Mouse (Mus musculus) lung, embryonic 14.5 days (tissue): Measurements from ENCODE around the gene Dpep2nb. TPM values are rescaled to one million over a fixed set of nuclear protein-coding genes. Genes with fewer than 3 reads are reported as not detected.
A peak's percentile ranks its signal among the peaks of the same experiment; 100 is the strongest.

Experiments used
- ATAC-seq: fragments of 200-750 bp; cut with Nextera tagmentation; 2 replicates; pipeline ENCODE4 v1.8.0; 2017; ENCODE audit warnings: mild to moderate bottlenecking, moderate TSS enrichment, moderate library complexity; ENCODE audit not compliant: insufficient read depth
- DNase-seq: peaks from one replicate; pipeline ENCODE4 v3.0.0-alpha.2; 2015
- H3K27ac ChIP-seq: fragments of 300-500 bp; sonication (generic); 2 replicates; pipeline ENCODE4 v1.5.1; 2014; ENCODE audit warnings: low read depth, mild to moderate bottlenecking, moderate library complexity
- H3K27me3 ChIP-seq: fragments of 300-500 bp; sonication (generic); 2 replicates; pipeline ENCODE4 v1.6.1; 2014; ENCODE audit warnings: low read length, control low read depth; ENCODE audit not compliant: insufficient read depth
- H3K36me3 ChIP-seq: fragments of 300-500 bp; sonication (generic); 2 replicates; pipeline ENCODE4 v1.6.1; 2014; ENCODE audit warnings: control low read depth; ENCODE audit not compliant: insufficient read depth
- H3K4me1 ChIP-seq: fragments of 300-500 bp; sonication (generic); 2 replicates; pipeline ENCODE4 v1.6.1; 2014; ENCODE audit warnings: antibody characterized with exemption, control low read depth; ENCODE audit not compliant: insufficient read depth
- H3K4me2 ChIP-seq: fragments of 300-500 bp; sonication (generic); 2 replicates; pipeline ENCODE4 v1.6.1; 2014; ENCODE audit warnings: mild to moderate bottlenecking
- H3K4me3 ChIP-seq: fragments of 300-500 bp; sonication (generic); 2 replicates; pipeline ENCODE4 v1.5.1; 2014; ENCODE audit warnings: low read depth, low read length
- H3K9ac ChIP-seq: fragments of 300-500 bp; sonication (generic); 2 replicates; pipeline ENCODE4 v1.6.1; 2014
- H3K9me3 ChIP-seq: fragments of 300-500 bp; sonication (generic); 2 replicates; pipeline ENCODE4 v1.6.1; 2016; ENCODE audit warnings: low read depth, low read length, control low read depth
- CTCF ChIP-seq: IDR thresholded peaks from 2 replicates; pipeline ENCODE4 v1.5.1; 2016; ENCODE audit warnings: antibody characterized with exemption, low read depth
- WGBS: fragments of 180-500 bp; shearing (Covaris S2); extraction: QIAGEN DNeasy Blood & Tissue Kit; methylation state at CpG from one replicate; pipeline ENCODE4 v1.1.7; 2014; 5-methylcytosine and 5-hydroxymethylcytosine counted together
- polyA plus RNA-seq: library from polyadenylated mRNA; unstranded; fragments of >200 nt; fragmentation: Nextera tagmentation; extraction: Ambion mirVana; gene quantifications from 2 replicates; pipeline ENCODE4 v1.2.1, GENCODE M21; 2014

The Dpep2nb gene
- polyA plus RNA-seq, 1 experiment from 2014 or later, result not detected

GRCm38 (mm10) chr8:105975363-105975762 lies 30.4 kb downstream of the Dpep2nb start:
- Histone ChIP-seq H3K4me2 (no peak overlapping the region), H3K36me3 (no peaks in the 10 kb centered on the region), H3K27ac (no peak overlapping the region), H3K4me3 (no peak overlapping the region), H3K9ac (no peak overlapping the region), H3K9me3 (no peaks in the 10 kb centered on the region), H3K27me3 (no peaks in the 10 kb centered on the region), H3K4me1 (no peaks in the 10 kb centered on the region)
- DNase-seq (no peak), ATAC-seq (no peak)
- TF ChIP-seq CTCF, result no peak
- WGBS, result 62% methylated on average over 7 of the region's 7 CpGs

GRCm38 (mm10) chr8:105971019-105971720 lies 34.6 kb downstream of the Dpep2nb start:
- Histone ChIP-seq H3K27ac (no peak overlapping the region), H3K9ac (no peak overlapping the region), H3K27me3 (no peaks in the 10 kb centered on the region), H3K36me3 (no peaks in the 10 kb centered on the region), H3K4me3 (no peak overlapping the region), H3K9me3 (no peaks in the 10 kb centered on the region), H3K4me1 (peaks cover 6% of the 10 kb centered on the region; the same call in 1 of the 2 replicates), H3K4me2 (no peak overlapping the region)
- DNase-seq (no peak), ATAC-seq (no peak)
- 74% methylated on average over 8 of the region's 8 CpGs for WGBS
- TF ChIP-seq CTCF, result no peak

GRCm38 (mm10) chr8:105969367-105969766 lies 36.4 kb downstream of the Dpep2nb start:
- TF ChIP-seq CTCF, result no peak
- ATAC-seq (no peak), DNase-seq (no peak)
- H3K27me3 ChIP-seq, result no peaks in the 10 kb centered on the region
- H3K36me3 ChIP-seq, result no peaks in the 10 kb centered on the region
- H3K4me1 ChIP-seq, result peaks cover 8% of the 10 kb centered on the region; the same call in 1 of the 2 replicates
- H3K9ac ChIP-seq, result no peak overlapping the region
- no peaks in the 10 kb centered on the region for H3K9me3 ChIP-seq
- no peak overlapping the region for H3K27ac ChIP-seq
- no peak overlapping the region for H3K4me2 ChIP-seq
- 70% methylated on average over 1 of the region's 1 CpGs for WGBS
- H3K4me3 ChIP-seq, result no peak overlapping the region

- peak overlapping the region; percentile 78 for H3K4me2 ChIP-seq
- peak overlapping the region; percentile 80 for H3K4me3 ChIP-seq
- peak overlapping the region; percentile 16; the same call in 1 of the 2 replicates for H3K9ac ChIP-seq
- H3K27me3 ChIP-seq, result no peaks in the 10 kb centered on the region
- no peak for TF ChIP-seq CTCF
- ATAC-seq (peak; percentile 71), DNase-seq (peak; percentile 87)
- 5% methylated on average over 19 of the region's 19 CpGs for WGBS
- 0 out of 2 replicates have a peak, but pooled peaks cover 4% of the 10 kb centered on the region for H3K36me3 ChIP-seq
- H3K4me1 ChIP-seq, result peaks cover 9% of the 10 kb centered on the region; the same call in 1 of the 2 replicates
- no peaks in the 10 kb centered on the region for H3K9me3 ChIP-seq
- peak overlapping the region; percentile 77 for H3K27ac ChIP-seq
Measured at GRCm38 (mm10) chr8:105966692-105967311, 39.0 kb downstream of the Dpep2nb start.

- H3K9me3 ChIP-seq, result no peaks in the 10 kb centered on the region
- H3K27me3 ChIP-seq, result no peaks in the 10 kb centered on the region
- peak within 1 kb of the TSS; percentile 94 for H3K27ac ChIP-seq
- H3K4me1 ChIP-seq, result peaks cover 9% of the 10 kb centered on the region; the same call in 1 of the 2 replicates
- 1% methylated on average over 47 of the region's 47 CpGs for WGBS
- H3K9ac ChIP-seq, result peak within 1 kb of the TSS; percentile 86
- DNase-seq (peak; percentile 94), ATAC-seq (peak; percentile 87)
- TF ChIP-seq CTCF, result no peak
- 0 out of 2 replicates have a peak, but pooled peaks cover 4% of the 10 kb centered on the region for H3K36me3 ChIP-seq
- peak within 1 kb of the TSS; percentile 80 for H3K4me3 ChIP-seq
- peak within 1 kb of the TSS; percentile 78 for H3K4me2 ChIP-seq
Measured at GRCm38 (mm10) chr8:105965905-105966341, 39.9 kb downstream of the Dpep2nb start, which contains the start of gene Slc12a4. Gene Slc12a4 (minus strand): TSS chr8:105966097.

GRCm38 (mm10) chr8:105965266-105965904 lies 40.4 kb downstream of the Dpep2nb start:
- H3K4me1 ChIP-seq, result peaks cover 9% of the 10 kb centered on the region; the same call in 1 of the 2 replicates
- peak overlapping the region; percentile 86 for H3K9ac ChIP-seq
- peak; percentile 70 for DNase-seq

More at GRCm38 (mm10) chr8:105965266-105965904, 40.4 kb downstream of the Dpep2nb start:
- Histone ChIP-seq H3K27ac (peak overlapping the region; percentile 94), H3K36me3 (peaks cover 6% of the 10 kb centered on the region), H3K27me3 (no peaks in the 10 kb centered on the region), H3K4me2 (peak overlapping the region; percentile 78), H3K9me3 (no peaks in the 10 kb centered on the region), H3K4me3 (peak overlapping the region; percentile 80)
- TF ChIP-seq CTCF, result no peak
- ATAC-seq, result peak; percentile 69
- 1% methylated on average over 40 of the region's 40 CpGs for WGBS
